In the genomic region with DNA sequence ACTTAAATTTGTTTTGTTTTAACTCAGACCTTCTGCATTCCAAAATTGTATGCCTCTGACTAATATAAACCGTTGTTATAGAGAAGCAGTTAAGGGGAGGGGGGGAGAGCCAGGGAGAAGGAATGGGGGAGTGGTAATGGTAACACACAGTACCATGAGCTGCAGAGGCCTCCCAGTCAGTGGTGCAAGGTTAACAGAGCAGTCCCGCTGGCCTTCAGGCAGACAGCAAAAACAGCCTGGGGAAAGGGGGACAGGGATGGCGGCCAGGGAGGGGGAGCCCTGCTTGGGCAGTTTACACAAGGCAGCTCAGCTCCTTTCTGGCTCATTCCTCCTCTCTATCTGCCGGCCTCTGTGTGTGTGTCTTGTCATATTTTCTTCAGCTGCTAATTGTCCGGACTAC, we compare ENCODE assay signal across 9 mouse cellular contexts.
A peak's percentile ranks its signal among the peaks of the same experiment; 100 is the strongest.
DNase-seq lines count a peak whose midpoint lies in the region; ATAC-seq and TF ChIP-seq lines count a peak whose summit lies in the region.
"Had no signal": no experiment of that assay in that cellular context is flagged by ENCODE, and none has a peak within 500 bp of the region (broad histone marks: within the 10 kb centered on the region; RNA-seq: fewer than 3 reads in every experiment).

No protein-coding gene starts in this region.

- H3K36me3 ChIP-seq in lung, embryonic 14.5 days (ENCODE audit: insufficient read depth) = no peaks in the 10 kb centered on the region
- no peaks in the 10 kb centered on the region for H3K36me3 ChIP-seq in heart, embryonic 14.5 days (ENCODE audit: control insufficient read depth, insufficient read depth, low read length)
- no peaks in the 10 kb centered on the region for H3K36me3 ChIP-seq in limb, embryonic 15.5 days
- H3K36me3 ChIP-seq: liver, embryonic 13.5 days had no signal

- H3K9ac ChIP-seq in lung, embryonic 14.5 days = no peak overlapping the region
- no peak overlapping the region for H3K9ac ChIP-seq in heart, embryonic 14.5 days (ENCODE audit: low read length)
- H3K9ac ChIP-seq in limb, embryonic 15.5 days = no peak overlapping the region
- H3K9ac ChIP-seq: liver, embryonic 13.5 days had no signal

- H3K4me2 ChIP-seq in lung, embryonic 14.5 days = peak overlapping the region; percentile 20; the same call in 1 of the 2 replicates
- 0 out of 2 replicates have a peak overlapping the region, but pooled peaks have one; percentile 3 for H3K4me2 ChIP-seq in heart, embryonic 14.5 days (ENCODE audit: low read length)
- H3K4me2 ChIP-seq in limb, embryonic 15.5 days = 0 out of 2 replicates have a peak overlapping the region, but pooled peaks have one; percentile 14
- H3K4me2 ChIP-seq: liver, embryonic 13.5 days had no signal

- DNase-seq in lung, embryonic 14.5 days = peak; percentile 62
- no peak for DNase-seq in lung, adult 2 months
- DNase-seq in adrenal gland, postnatal 4 days (ENCODE audit: low spot score in 2 of 2) = peak; percentile 10 to 25
- DNase-seq in spleen, postnatal 14 days (ENCODE audit: low spot score in 2 of 2) = no peak
- no peak for DNase-seq in thymus, postnatal 25 days
- DNase-seq: liver, embryonic 13.5 days had no signal

- H3K27ac ChIP-seq in lung, embryonic 14.5 days (ENCODE audit: low read depth) = peak overlapping the region; percentile 40
- H3K27ac ChIP-seq in heart, embryonic 14.5 days (replicated peaks in 1 of 2; ENCODE audit: control insufficient read depth in 1 of 2, insufficient read depth in 1 of 2, low read depth in 2 of 2, low read length in 2 of 2) = peak overlapping the region; percentile 18 to 66
- H3K27ac ChIP-seq in limb, embryonic 15.5 days = peak overlapping the region; percentile 61; the same call in 1 of the 2 replicates
- H3K27ac ChIP-seq: liver, embryonic 13.5 days had no signal

- no peak for TF ChIP-seq POLR2A in lung, adult 2 months (IDR thresholded peaks at IDR 0.05; ENCODE audit: borderline replicate concordance, extremely low read depth, low read depth, low read length)

- no peaks in the 10 kb centered on the region for H3K9me3 ChIP-seq in lung, embryonic 14.5 days (ENCODE audit: low read depth, low read length)
- H3K9me3 ChIP-seq in heart, embryonic 14.5 days (ENCODE audit: control insufficient read depth, low read length) = no peaks in the 10 kb centered on the region
- H3K9me3 ChIP-seq in limb, embryonic 15.5 days = no peaks in the 10 kb centered on the region
- H3K9me3 ChIP-seq: liver, embryonic 13.5 days had no signal

- WGBS in lung, embryonic 14.5 days = 6% methylated on average over 5 of the region's 5 CpGs
- 39% methylated on average over 5 of the region's 5 CpGs for WGBS in lung, adult 2 months
- 12% methylated on average over 5 of the region's 5 CpGs for WGBS in heart, embryonic 14.5 days
- WGBS in limb, embryonic 15.5 days = 15% methylated on average over 5 of the region's 5 CpGs

- peaks cover 7% of the 10 kb centered on the region; the same call in 1 of the 2 replicates for H3K27me3 ChIP-seq in lung, embryonic 14.5 days (ENCODE audit: insufficient read depth, low read length)
- H3K27me3 ChIP-seq in heart, embryonic 14.5 days (ENCODE audit: control insufficient read depth, insufficient read depth, low read length) = 0 out of 2 replicates have a peak, but pooled peaks cover 3% of the 10 kb centered on the region
- H3K27me3 ChIP-seq in limb, embryonic 15.5 days = no peaks in the 10 kb centered on the region
- H3K27me3 ChIP-seq: liver, embryonic 13.5 days had no signal

- peak; percentile 89 for ATAC-seq in lung, embryonic 14.5 days (ENCODE audit: insufficient read depth)
- peak; percentile 39; the same call in 1 of the 2 replicates for ATAC-seq in heart, embryonic 14.5 days (ENCODE audit: insufficient number of reproducible peaks, insufficient read depth, low FRiP score, low read depth)
- ATAC-seq in limb, embryonic 15.5 days (ENCODE audit: insufficient number of reproducible peaks, low FRiP score, low TSS enrichment, low read depth) = no peak
- no peak for ATAC-seq in inflammation-experienced regulatory T-cells, adult 6 months

- H3K4me3 ChIP-seq in lung, embryonic 14.5 days (ENCODE audit: low read depth, low read length) = no peak overlapping the region
- no peak overlapping the region for H3K4me3 ChIP-seq in lung, adult 2 months (replicated peaks; ENCODE audit: extremely low read depth, low read depth, low read length)
- H3K4me3 ChIP-seq in heart, embryonic 14.5 days (ENCODE audit: control insufficient read depth in 1 of 2, insufficient read depth in 1 of 2, low read depth in 1 of 2, low read length in 2 of 2) = no peak overlapping the region
- H3K4me3 ChIP-seq in limb, embryonic 15.5 days = no peak overlapping the region
- H3K4me3 ChIP-seq: liver, embryonic 13.5 days had no signal

- no peak for TF ChIP-seq CTCF in lung, embryonic 14.5 days (IDR thresholded peaks at IDR 0.05; ENCODE audit: low read depth)
- TF ChIP-seq CTCF in lung, adult 2 months (IDR thresholded peaks at IDR 0.05; ENCODE audit: insufficient read depth, low read length) = no peak

- H3K4me1 ChIP-seq in lung, embryonic 14.5 days (ENCODE audit: insufficient read depth) = peaks cover 12% of the 10 kb centered on the region; the same call in 1 of the 2 replicates
- H3K4me1 ChIP-seq in lung, adult 2 months (ENCODE audit: control insufficient read depth, insufficient read depth, low read length) = no peaks in the 10 kb centered on the region
- peaks cover 10 to 12% of the 10 kb centered on the region in 2 experiments for H3K4me1 ChIP-seq in heart, embryonic 14.5 days (ENCODE audit: control insufficient read depth in 2 of 2, insufficient read depth in 2 of 2, low read length in 2 of 2)
- H3K4me1 ChIP-seq in limb, embryonic 15.5 days = peaks cover 16% of the 10 kb centered on the region
- H3K4me1 ChIP-seq: liver, embryonic 13.5 days had no signal

Comparison
In these comparisons a context has a peak if more than half of its experiments do, and no peak if none do; other contexts are left out.
1. DNase-seq: peak in lung, embryonic 14.5 days (single experiment) and adrenal gland, postnatal 4 days (2 of 2); none in lung, adult 2 months (single experiment), spleen, postnatal 14 days (0 of 2) and thymus, postnatal 25 days (single experiment).
2. ATAC-seq: peak in lung, embryonic 14.5 days (single experiment) and heart, embryonic 14.5 days (single experiment); none in limb, embryonic 15.5 days (single experiment) and inflammation-experienced regulatory T-cells, adult 6 months (single experiment).
3. Peak in every context shown above with its lines, with median percentiles within 50 percentile points of each other: H3K27ac ChIP-seq and H3K4me2 ChIP-seq.